Mouse (Mus musculus) heart, adult 9 months (tissue): ENCODE results near the gene Pcna.
"Not testable (repeated sequence)": the region's sequence is repeated elsewhere in the genome, so short reads cannot be mapped to it uniquely, and the experiment has no call there.

Experiments
- DNase-seq, 2 experiments: peaks; one replicate each; pipeline ENCODE4 v3.0.0; 2022; ENCODE audit warnings: low spot score in 2 of 2

Pcna gene

DNA sequence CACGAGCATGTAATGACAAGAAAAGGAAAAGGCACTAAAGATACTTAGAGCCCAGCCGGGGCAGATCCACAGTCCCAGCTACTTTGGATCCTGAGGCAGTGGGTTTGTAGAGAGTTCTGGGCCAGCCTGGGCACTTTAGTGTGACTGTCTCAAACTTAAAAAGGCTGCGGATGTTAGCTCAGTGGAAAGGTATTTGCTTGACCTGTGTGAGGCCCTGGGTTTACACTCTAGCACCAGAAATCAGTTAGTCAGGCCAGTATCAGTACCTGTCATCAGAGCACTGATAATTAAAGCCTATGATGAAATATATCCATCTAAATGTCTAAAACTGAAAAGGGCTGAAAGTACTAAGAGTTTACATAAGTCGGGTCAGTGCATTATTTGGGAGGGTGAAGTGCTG lies 23.1 kb upstream of the Pcna start:
- DNase-seq = no peak

DNA sequence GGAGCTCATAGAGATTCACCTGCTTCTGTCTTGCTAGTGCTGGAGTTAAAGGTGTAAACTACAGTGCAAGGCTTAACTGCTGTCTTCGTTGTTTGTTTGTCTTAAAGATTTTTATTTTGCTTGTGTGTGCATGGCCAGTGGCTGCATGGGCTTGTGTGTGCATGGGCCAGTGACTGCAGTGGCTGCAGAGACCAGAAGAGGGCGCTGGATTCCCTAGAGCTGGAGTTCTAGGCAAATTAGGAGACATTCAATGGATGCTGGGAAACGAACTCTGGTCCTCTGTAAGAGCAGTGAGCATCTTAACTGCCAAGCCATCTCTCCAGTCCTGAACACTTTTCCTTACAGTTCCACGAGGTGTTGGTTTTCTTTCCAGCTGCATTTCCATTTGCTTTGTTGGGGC lies 22.4 kb upstream of the Pcna start:
- no peak for DNase-seq

GRCm38 (mm10) chr2:132272694-132273389 lies 19.7 kb upstream of the Pcna start:
- no peak for DNase-seq

- no peak for DNase-seq
Measured at GRCm38 (mm10) chr2:132270331-132270951, 17.3 kb upstream of the Pcna start.

- DNase-seq = no peak
Measured at GRCm38 (mm10) chr2:132269217-132269616, 16.1 kb upstream of the Pcna start.

DNA sequence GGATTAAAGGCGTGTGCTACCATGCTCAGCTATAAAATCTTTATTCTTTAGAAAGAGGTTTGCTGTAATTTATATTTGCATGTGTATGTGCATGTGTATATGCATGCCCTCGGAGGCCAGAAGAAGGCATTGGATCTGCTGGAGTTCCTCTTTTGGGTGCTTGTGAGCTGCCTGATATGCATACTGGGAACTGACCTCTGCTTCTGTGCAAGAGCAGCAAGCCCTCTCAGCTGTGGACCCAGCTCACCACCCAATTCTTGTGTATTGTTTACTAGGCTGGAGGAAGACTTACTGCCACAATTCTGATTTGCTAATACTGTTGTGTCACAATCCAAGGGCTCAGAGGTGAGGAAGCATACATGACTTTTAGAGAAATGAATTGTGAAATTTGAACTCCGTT lies 13.0 kb upstream of the Pcna start:
- no peak for DNase-seq

GRCm38 (mm10) chr2:132265196-132265595 lies 12.1 kb upstream of the Pcna start:
- DNase-seq = no peak

DNA sequence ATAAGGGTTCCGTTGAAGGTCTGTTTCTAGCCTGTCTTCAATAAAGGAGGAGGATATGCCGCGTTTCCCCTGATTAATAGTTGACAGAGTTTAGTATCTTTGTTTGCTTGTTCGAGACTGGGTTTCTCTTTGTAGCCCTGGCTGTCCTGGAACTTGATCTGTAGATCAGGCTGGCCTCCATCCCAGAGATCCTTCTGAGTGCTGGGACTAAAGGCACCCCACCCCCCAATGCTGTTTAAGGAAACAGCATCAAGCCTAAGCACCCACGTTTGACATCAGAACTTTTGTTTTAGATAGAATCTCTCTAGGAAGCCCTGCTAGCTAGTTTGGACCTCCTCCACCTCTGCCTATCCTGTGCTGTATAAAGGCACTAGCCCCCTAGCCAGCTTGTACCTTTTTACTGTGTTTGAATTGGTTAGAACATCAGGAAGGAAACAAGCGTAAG lies 11.2 kb upstream of the Pcna start:
- DNase-seq = no peak

- DNase-seq = no peak
Measured at GRCm38 (mm10) chr2:132263421-132264265, 10.5 kb upstream of the Pcna start.

- peak; percentile 98 to 99 for DNase-seq
Measured at GRCm38 (mm10) chr2:132262879-132263398, 9.8 kb upstream of the Pcna start, which contains the start of gene Cds2. Gene Cds2, plus strand, starts transcription at chr2:132263148.

- DNase-seq = no peak
Measured at GRCm38 (mm10) chr2:132262175-132262574, 9.1 kb upstream of the Pcna start.

GRCm38 (mm10) chr2:132260601-132261000 lies 7.5 kb upstream of the Pcna start:
- DNase-seq = no peak

- DNase-seq = no peak
Measured at GRCm38 (mm10) chr2:132257350-132258068, 4.4 kb upstream of the Pcna start.

- DNase-seq = no peak
Measured at GRCm38 (mm10) chr2:132253603-132254002, 489 bp upstream of the Pcna start.

- no peak for DNase-seq
Measured at GRCm38 (mm10) chr2:132251911-132252310, 1.2 kb downstream of the Pcna start.

DNA sequence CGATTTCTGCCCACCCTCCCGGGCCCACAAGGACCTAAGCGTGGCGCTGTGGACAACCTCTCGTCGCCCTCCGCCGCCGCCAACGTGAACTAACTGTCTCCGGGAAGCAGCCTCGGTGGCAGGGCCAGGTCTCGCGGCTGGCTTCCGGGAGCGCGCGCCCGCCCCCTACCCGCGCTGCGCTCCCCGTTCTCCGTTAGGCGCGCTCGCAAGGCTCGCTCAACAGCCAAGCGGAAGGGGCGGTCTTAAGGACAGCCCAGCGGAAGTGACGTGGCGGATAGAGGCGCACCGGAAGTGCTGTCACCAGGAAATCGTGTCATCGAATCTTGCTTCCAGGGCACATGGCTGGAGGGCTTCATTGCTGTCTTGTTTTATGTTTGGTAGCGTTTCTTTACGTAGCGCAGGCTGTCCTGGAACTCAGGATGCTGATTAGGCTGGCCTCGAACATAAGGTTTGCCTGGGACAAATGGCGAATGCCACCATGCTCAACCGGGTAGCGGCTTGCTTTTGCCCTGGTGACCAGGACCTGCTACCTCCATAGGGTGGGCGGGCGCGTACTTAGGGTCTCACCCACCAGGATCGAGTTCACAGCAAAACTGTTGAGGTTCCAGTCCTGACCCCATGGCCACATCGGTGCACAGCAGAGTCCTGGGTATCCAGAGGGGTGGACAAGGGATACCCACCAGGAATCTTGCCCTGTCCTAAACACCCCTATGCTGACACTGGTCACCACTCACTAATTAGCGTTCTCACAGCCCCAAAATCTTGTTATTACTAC lies 5.4 kb downstream of the Pcna start, which contains the start of gene Tmem230:
Tmem230 (minus strand) TSS at position 269 of the 775 bp plus-strand sequence.
- peak; percentile 91 to 95 for DNase-seq

DNA sequence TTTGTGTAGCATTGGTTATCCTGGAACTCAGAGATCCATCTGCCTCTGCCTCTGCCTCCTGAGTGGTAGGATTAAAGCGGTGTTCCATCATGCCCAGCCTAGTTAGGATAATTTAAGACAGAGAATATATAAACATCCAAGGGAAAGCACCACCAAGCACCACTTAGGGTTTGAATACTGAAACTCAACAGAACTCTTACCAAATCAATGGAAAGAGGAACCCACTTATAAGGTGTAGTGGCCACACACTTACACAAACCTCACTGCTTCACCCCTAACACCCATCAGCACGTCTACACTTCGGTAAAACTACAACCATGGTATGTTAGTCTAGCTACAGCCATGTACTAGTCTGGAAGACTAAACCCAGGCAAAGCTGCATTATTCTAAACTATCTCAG lies 9.7 kb downstream of the Pcna start:
- no peak for DNase-seq

- DNase-seq = peak in 1 of 2 experiments; percentile 26
Measured at GRCm38 (mm10) chr2:132240457-132240856, 12.7 kb downstream of the Pcna start.

- DNase-seq = not testable (repeated sequence)
Measured at GRCm38 (mm10) chr2:132239434-132239833, 13.7 kb downstream of the Pcna start.

- no peak for DNase-seq
Measured at GRCm38 (mm10) chr2:132235975-132236374, 17.1 kb downstream of the Pcna start.

GRCm38 (mm10) chr2:132235291-132235690 lies 17.8 kb downstream of the Pcna start:
- no peak for DNase-seq
